Mouse (Mus musculus) ES-Bruce4 (cell line): ENCODE data around the gene Slc25a21.

ENCODE experiments used
- CTCF ChIP-seq: IDR thresholded peaks from one replicate; pipeline ENCODE4 v1.8.1; 2011; ENCODE audit warnings: low read depth, low read length
- EP300 ChIP-seq: IDR thresholded peaks from 2 replicates; pipeline ENCODE4 v1.6.1; 2011; ENCODE audit warnings: low read depth, low read length; ENCODE audit not compliant: insufficient read depth

- TF ChIP-seq CTCF (no peak), EP300 (no peak)
These were observed 333.3 kb downstream of the Slc25a21 start for GRCm38 (mm10) chr12:56863873-56864562.
